Comparison of ENCODE assay signal across 19 mouse cellular contexts in genomic region chr3:88627535-88627934, GRCm38 (mm10). TPM values are rescaled to one million over a fixed set of nuclear protein-coding genes. Genes with fewer than 3 reads are reported as not detected.
DNase-seq lines count a peak whose midpoint lies in the region; ATAC-seq and TF ChIP-seq lines count a peak whose summit lies in the region.
"Had no signal": no experiment of that assay in that cellular context is flagged by ENCODE, and none has a peak within 500 bp of the region (broad histone marks: within the 10 kb centered on the region; RNA-seq: fewer than 3 reads in every experiment).

No protein-coding gene starts in this region.

- no peak overlapping the region for H3K4me2 ChIP-seq in midbrain, embryonic 13.5 days (replicated peaks)
- H3K4me2 ChIP-seq in midbrain, postnatal 0 days (ENCODE audit: low read depth, low read length, poor library complexity, severe bottlenecking) = no peak overlapping the region
- H3K4me2 ChIP-seq: embryonic facial prominence, embryonic 12.5 days; heart, embryonic 11.5 days; liver, embryonic 15.5 days had no signal

- H3K4me3 ChIP-seq in midbrain, embryonic 13.5 days (replicated peaks) = no peak overlapping the region
- no peak overlapping the region for H3K4me3 ChIP-seq in midbrain, postnatal 0 days (ENCODE audit: low read depth, low read length)
- H3K4me3 ChIP-seq: embryonic facial prominence, embryonic 12.5 days; liver, embryonic 15.5 days; midbrain, embryonic 10.5 days had no signal

- 79% methylated on average over 2 of the region's 2 CpGs for WGBS in midbrain, embryonic 13.5 days
- WGBS in midbrain, postnatal 0 days = 79% methylated on average over 2 of the region's 2 CpGs

- no peak for ATAC-seq in midbrain, embryonic 13.5 days
- no peak for ATAC-seq in midbrain, postnatal 0 days (ENCODE audit: low FRiP score)
- ATAC-seq: forebrain, postnatal 0 days had no signal

- 0 out of 2 replicates have a peak overlapping the region, but pooled peaks have one; percentile 39 for H3K9ac ChIP-seq in midbrain, embryonic 13.5 days (replicated peaks)
- H3K9ac ChIP-seq in midbrain, postnatal 0 days (replicated peaks; ENCODE audit: low read length, poor library complexity, severe bottlenecking) = no peak overlapping the region
- H3K9ac ChIP-seq: embryonic facial prominence, embryonic 12.5 days; forebrain, postnatal 0 days; liver, embryonic 15.5 days had no signal

- H3K4me1 ChIP-seq in midbrain, embryonic 13.5 days (replicated peaks) = peaks cover 70% of the 10 kb centered on the region
- peaks cover 16% of the 10 kb centered on the region; the same call in 1 of the 2 replicates for H3K4me1 ChIP-seq in midbrain, postnatal 0 days (ENCODE audit: insufficient read depth, low read length)

- no peak overlapping the region for H3K27ac ChIP-seq in midbrain, embryonic 13.5 days
- no peak overlapping the region for H3K27ac ChIP-seq in midbrain, postnatal 0 days (ENCODE audit: low read depth, low read length)
- H3K27ac ChIP-seq: embryonic facial prominence, embryonic 12.5 days; liver, embryonic 15.5 days; midbrain, embryonic 10.5 days; stomach, postnatal 0 days had no signal

- peaks cover 53% of the 10 kb centered on the region for H3K36me3 ChIP-seq in midbrain, embryonic 13.5 days
- peaks cover 29% of the 10 kb centered on the region for H3K36me3 ChIP-seq in midbrain, postnatal 0 days (ENCODE audit: insufficient read depth, low read length)

- no peaks in the 10 kb centered on the region for H3K9me3 ChIP-seq in midbrain, embryonic 13.5 days
- H3K9me3 ChIP-seq in midbrain, postnatal 0 days (ENCODE audit: low read length) = no peaks in the 10 kb centered on the region
- H3K9me3 ChIP-seq: embryonic facial prominence, embryonic 12.5 days; liver, embryonic 15.5 days; midbrain, embryonic 10.5 days had no signal

- no peaks in the 10 kb centered on the region for H3K27me3 ChIP-seq in midbrain, embryonic 13.5 days
- no peaks in the 10 kb centered on the region for H3K27me3 ChIP-seq in midbrain, postnatal 0 days (ENCODE audit: insufficient read depth, low read length)
- H3K27me3 ChIP-seq: embryonic facial prominence, embryonic 12.5 days; liver, embryonic 15.5 days had no signal

- TF ChIP-seq CTCF in midbrain, postnatal 0 days (IDR thresholded peaks at IDR 0.05) = no peak

- DNase-seq in gastrocnemius, postnatal 10 days = peak; percentile 3
- no peak for DNase-seq in gastrocnemius, adult 8-10 months (ENCODE audit: low spot score in 2 of 2)
- no peak for DNase-seq in midbrain, postnatal 0 days (ENCODE audit: low spot score)
- DNase-seq in kidney, postnatal 36 days = peak; percentile 79 to 87
- no peak for DNase-seq in right cerebral cortex, adult 2 months (ENCODE audit: low spot score in 2 of 2)
- no peak for DNase-seq in cerebellum, adult 18-20 months
- DNase-seq in thymus, adult 18-20 months = no peak
- DNase-seq: adrenal gland, adult 2 months; B cell, adult 2 months; forebrain, postnatal 0 days; right cerebral cortex, postnatal 4 days had no signal

RNA-seq across cellular contexts. Expression of gene Arhgef2, which starts 21.8 kb away (rescaled TPM):
- 10 to 100 TPM; 58.2 to 97.6 TPM for total RNA-seq in gastrocnemius, postnatal 10 days (2021)
- 10 to 100 TPM; 13.5 to 19.0 (median 16.6) TPM for total RNA-seq in gastrocnemius, adult 8-10 months (2022)
- polyA plus RNA-seq in midbrain, embryonic 13.5 days (2015; fragmentation: Nextera tagmentation; extraction: Ambion mirVana) = 163 and 175 TPM in 2 replicates
- 59.6 and 80.3 TPM in 2 replicates for total RNA-seq in midbrain, postnatal 0 days (2014; rRNA removed)
- 38.9 and 46.8 TPM in 2 replicates for polyA plus RNA-seq in midbrain, postnatal 0 days (2015; fragmentation: Nextera tagmentation; extraction: Ambion mirVana)

RNA-seq across cellular contexts. Expression of gene Rxfp4, which starts 25.4 kb away (rescaled TPM):
- not detected for total RNA-seq in gastrocnemius, postnatal 10 days (2021)
- not detected for total RNA-seq in gastrocnemius, adult 8-10 months (2022)
- not detected in 2 replicates for polyA plus RNA-seq in midbrain, embryonic 13.5 days (2015; fragmentation: Nextera tagmentation; extraction: Ambion mirVana)
- total RNA-seq in midbrain, postnatal 0 days (2014; rRNA removed) = 0.42 TPM in 1 of 2 replicates, not detected in the other
- polyA plus RNA-seq in midbrain, postnatal 0 days (2015; fragmentation: Nextera tagmentation; extraction: Ambion mirVana) = not detected in 2 replicates
- total RNA-seq: adrenal gland, adult 2 months; forebrain, postnatal 0 days; layer of hippocampus, postnatal 25 days had no signal
- polyA plus RNA-seq: adrenal gland, adult 2 months; embryonic facial prominence, embryonic 12.5 days; forebrain, postnatal 0 days; heart, embryonic 11.5 days; liver, embryonic 15.5 days; midbrain, embryonic 10.5 days; neural tube, embryonic 14.5 days had no signal

RNA-seq across cellular contexts. Expression of gene Ssr2, which starts 51.9 kb away (rescaled TPM):
- total RNA-seq in gastrocnemius, postnatal 10 days (2021) = 100 to 1,000 TPM; 108 to 125 TPM
- total RNA-seq in gastrocnemius, adult 8-10 months (2022) = 10 to 100 TPM; 41.5 to 44.9 (median 43.1) TPM
- 142 and 148 TPM in 2 replicates for polyA plus RNA-seq in midbrain, embryonic 13.5 days (2015; fragmentation: Nextera tagmentation; extraction: Ambion mirVana)
- total RNA-seq in midbrain, postnatal 0 days (2014; rRNA removed) = 236 and 250 TPM in 2 replicates
- 196 and 210 TPM in 2 replicates for polyA plus RNA-seq in midbrain, postnatal 0 days (2015; fragmentation: Nextera tagmentation; extraction: Ambion mirVana)

RNA-seq across cellular contexts. Expression of gene Khdc4, which starts 58.1 kb away (rescaled TPM):
- 10 to 100 TPM; 20.5 to 35.5 TPM for total RNA-seq in gastrocnemius, postnatal 10 days (2021)
- total RNA-seq in gastrocnemius, adult 8-10 months (2022) = 10 to 100 TPM; 15.5 to 19.1 (median 17.7) TPM
- polyA plus RNA-seq in midbrain, embryonic 13.5 days (2015; fragmentation: Nextera tagmentation; extraction: Ambion mirVana) = 102 and 105 TPM in 2 replicates
- 71.8 and 96.5 TPM in 2 replicates for total RNA-seq in midbrain, postnatal 0 days (2014; rRNA removed)
- 66.8 and 70.5 TPM in 2 replicates for polyA plus RNA-seq in midbrain, postnatal 0 days (2015; fragmentation: Nextera tagmentation; extraction: Ambion mirVana)

Comparison
In these comparisons a context has a peak if more than half of its experiments do, and no peak if none do; other contexts are left out.
1. DNase-seq: peak in gastrocnemius, postnatal 10 days (single experiment) and kidney, postnatal 36 days (2 of 2); none in gastrocnemius, adult 8-10 months (0 of 2), midbrain, postnatal 0 days (single experiment), right cerebral cortex, adult 2 months (0 of 2), cerebellum, adult 18-20 months (0 of 2) and thymus, adult 18-20 months (0 of 2).